Mouse (Mus musculus) cerebellum, adult 2 months (tissue): Measurements from ENCODE around the gene Cd160.

Experiments used
- CTCF ChIP-seq: fragments of 200-500 bp; IDR thresholded peaks from 2 replicates; pipeline ENCODE4 v1.5.1; 2011; ENCODE audit warnings: low read depth, mild to moderate bottlenecking, control low read depth, low read length, moderate library complexity, borderline replicate concordance; ENCODE audit not compliant: insufficient read depth
- POLR2A ChIP-seq: fragments of 200-500 bp; IDR thresholded peaks from 2 replicates; pipeline ENCODE4 v1.6.1; 2011; ENCODE audit warnings: low read length, control low read depth, borderline replicate concordance; ENCODE audit not compliant: insufficient read depth

DNA sequence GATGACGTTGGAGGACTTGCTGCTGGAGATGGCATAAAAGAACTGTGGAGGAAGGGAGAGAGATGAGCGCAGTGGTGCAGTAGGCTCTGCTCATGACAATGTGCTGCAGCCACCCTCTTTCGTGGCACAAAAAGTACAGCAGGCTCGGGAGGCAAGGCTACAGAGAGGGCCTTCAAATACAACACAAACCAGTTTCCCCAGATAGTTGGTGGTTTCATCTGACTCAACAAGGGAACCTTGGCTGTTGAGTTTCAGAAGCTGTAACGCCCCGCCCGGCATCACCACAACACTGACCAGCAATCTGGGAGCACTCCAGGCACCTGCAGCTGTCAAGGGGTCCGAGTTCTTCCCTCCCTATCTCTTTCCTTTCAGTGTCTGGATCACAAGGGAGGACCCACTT is 43.4 kb upstream of the Cd160 start:
- no peak for TF ChIP-seq POLR2A
- TF ChIP-seq CTCF: no peak
